Mouse (Mus musculus) layer of hippocampus, postnatal 25 days (tissue): Measurements from ENCODE around the gene Gm17545. TPM values are rescaled to one million over a fixed set of nuclear protein-coding genes. Genes with fewer than 3 reads are reported as not detected.

Source experiments
- DNase-seq, 2 experiments: peaks; one replicate each; pipeline ENCODE4 v3.0.0; 2022; ENCODE audit warnings: mixed read lengths in 2 of 2, low spot score in 1 of 2; ENCODE audit errors: extremely low spot score in 1 of 2
- total RNA-seq, 2 experiments: library from RNA; stranded (reverse); gene quantifications; 2 replicates each; pipeline ENCODE4 v1.2.3; 2021

Gm17545 gene
- total RNA-seq, 2 experiments from 2014 or later, result not detected

DNA sequence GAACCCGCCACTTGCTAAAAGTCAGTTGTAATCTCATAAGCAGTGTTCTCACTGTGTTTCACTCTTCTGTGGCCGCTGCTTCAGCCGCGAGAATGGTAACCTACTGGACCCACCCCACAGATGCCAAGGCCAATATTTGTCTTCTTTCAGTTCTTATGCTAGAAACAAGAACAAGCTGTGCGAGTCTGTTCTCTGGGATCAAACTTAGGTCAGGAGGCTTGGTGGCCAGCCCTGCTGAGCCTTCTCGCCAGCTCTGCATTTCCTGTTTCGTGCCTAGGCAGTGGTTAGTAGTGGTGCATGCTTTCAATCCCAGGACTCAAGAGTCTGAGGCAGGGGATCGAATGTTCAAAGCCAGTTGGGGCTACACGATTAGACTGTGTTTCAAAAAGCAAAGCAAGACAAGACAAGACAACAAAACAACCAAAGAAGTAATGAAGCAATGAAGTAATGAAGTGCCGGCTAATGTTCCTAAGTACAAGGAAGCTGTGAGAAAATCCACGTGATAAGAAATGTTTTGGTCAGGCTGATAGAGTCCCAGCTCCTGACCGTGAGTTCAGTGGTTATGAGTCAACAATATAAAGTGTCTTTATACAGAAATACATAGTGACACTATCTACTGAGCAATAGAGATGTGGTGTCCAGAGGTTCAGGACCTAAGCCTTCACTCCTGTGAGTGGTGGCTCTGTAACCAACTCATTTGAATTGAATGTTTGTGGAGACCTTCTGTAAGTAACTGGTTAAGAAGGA is 30.6 kb downstream of the Gm17545 start:
- DNase-seq, result no peak

DNA sequence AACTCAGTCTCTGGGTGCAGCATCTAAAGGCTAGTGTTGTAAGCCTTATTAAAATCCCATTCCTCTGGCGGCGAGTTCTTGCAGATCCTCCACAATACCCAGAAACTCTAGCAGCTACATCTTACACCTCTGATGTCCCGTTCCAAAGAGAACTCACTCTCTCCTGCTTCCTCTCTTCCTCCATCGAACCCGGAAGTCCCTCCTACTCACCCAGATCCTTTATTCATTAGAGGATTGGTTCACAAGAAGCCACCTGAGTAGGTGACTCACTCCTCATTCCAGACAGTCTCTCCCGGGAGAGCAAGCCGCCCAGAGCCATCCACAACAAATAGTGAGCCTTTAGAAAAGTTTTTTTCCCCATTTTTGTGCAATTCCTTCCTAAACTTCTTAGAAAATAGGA is 32.1 kb downstream of the Gm17545 start:
- no peak for DNase-seq

DNA sequence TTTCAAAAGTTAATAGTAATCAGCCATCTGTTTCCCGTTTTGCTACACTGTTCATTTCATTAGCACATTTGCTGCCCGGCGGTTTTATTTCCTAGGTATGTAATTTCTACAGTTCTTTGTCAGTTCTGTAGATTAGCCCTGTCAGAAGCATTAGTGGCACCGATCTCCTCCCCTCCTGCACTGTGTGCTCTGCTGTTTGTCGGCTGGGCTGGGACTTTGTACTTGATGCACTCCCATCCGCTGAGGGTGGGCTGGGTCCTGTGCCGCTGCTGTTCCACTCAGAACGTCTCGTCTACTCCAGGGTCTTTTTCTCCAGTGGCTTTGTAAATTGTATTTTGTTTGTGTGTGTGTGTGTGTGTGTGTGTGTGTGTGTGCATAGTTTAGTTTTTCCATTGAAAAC is 34.9 kb downstream of the Gm17545 start:
- DNase-seq, result no peak

DNA sequence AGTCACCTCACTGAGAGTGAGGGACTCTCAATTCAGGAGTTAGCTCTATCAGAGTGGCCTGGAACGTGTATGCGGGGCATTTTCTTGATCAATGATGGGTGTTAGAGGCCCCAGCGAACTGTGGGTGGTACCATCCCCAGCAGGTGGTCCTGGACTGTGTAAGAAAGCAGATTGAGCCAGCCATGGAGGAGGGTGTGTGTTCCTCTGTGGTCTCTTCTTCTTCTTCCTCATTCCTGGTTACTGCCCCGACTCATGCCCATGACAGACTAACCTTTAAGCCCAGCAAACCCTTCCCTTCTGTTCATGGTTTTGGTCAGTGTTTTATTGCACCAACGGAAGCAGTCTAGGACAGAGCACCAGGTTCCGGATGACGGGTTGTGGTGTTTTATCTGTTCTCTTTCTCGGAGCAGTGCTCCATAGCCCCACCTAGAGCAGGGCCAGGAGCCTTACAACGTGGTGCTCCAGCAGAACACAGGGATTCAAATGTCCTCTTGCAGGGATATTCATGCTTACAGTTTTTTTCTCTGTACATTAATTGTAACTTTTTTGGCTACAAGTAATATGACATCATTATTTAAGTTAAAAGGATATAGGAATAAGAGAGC is 40.2 kb downstream of the Gm17545 start:
- no peak for DNase-seq

DNA sequence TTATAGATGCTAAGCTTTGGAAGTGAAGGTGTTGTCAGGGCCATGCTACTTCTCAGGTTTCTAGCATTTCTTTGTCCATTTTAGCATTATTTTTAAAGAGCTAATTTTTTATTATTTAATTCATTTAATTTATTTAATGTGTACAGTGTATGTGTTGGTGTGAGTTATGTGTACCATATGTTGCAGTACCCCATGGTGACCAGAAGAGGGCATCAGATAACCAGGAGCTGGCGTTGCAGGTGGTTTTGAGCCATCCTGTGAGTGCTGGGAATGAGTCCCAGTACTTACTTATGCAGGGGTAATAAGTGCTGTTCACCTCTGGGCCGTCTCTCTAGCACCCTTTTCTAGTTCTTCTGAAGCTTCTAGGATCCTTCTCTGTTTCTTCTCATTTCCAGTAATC is 41.0 kb downstream of the Gm17545 start:
- no peak for DNase-seq

DNA sequence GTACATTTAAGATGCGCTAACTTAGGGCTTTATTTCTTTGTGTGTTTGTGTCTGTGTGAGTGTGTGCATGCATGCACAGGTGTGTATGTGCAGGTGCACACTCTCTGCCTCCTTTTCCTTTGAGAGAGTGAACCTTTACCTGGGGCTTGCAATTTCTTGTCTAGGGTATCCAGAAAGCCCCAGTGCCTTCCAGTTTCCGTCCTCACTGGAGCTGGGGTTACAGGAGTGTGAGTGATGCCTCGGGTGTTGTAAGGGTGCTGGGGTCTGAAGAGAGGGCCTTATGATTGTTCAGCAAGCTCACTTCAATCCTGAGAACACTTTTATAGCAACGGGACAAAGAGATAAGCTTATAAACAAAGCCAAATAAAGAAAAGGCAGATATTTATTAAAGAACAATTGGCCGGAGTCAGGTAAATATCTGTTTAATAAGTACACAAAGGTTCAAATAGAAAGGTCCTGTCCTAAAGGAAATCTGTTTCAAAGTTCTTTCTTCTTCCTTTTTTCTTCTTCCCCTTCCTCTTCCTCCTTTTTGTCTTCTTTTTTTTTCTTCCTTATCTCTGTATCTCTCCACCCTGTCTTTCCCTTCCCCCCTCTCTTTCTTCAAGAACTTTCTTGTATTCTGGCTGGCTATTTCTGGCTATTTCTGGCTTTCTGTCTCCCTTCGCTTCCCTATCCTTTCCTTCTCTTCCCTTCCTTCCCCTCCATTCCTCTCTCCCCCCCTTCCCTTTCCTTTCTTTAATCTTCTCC is 43.1 kb downstream of the Gm17545 start:
- no peak for DNase-seq

DNA sequence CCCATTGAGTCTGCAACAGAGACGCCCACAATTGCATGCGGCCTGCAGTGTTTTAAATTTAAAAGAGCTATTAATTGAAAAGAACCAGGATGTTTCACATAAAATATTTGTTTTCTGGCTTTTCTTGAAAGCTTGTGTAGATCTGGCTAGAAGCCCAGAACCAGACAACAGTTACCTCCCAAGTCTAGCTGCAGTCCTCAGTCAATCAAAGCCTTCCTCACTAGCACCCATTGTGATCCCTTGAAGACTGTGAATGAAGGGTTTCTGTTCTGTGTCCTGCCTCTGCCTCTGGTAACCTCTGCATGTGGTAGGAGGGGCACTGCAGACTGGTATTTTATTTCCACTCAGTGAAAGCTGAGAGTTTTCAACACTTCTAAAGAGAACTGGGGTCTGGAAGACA is 48.9 kb downstream of the Gm17545 start:
- no peak for DNase-seq

DNA sequence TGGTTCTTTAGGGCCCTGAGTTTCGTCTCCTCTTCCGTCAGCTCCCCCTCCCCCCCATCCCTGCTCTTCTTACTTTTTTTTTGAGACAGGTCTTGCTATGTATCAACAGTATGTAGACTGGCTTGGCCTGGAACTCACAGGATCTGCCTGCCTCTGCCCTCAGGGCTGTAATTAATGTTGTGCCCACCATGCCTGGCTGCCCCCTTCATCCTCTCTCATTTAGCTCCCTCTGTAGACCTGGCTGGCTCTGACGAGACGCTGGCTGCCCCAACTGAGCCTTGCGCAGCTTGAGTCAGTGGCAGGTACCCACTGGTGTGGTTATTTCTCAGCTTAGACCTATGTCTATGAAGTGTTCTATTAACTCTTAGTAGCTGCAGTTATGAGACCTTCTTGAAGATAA is 49.5 kb downstream of the Gm17545 start:
- no peak for DNase-seq

DNA sequence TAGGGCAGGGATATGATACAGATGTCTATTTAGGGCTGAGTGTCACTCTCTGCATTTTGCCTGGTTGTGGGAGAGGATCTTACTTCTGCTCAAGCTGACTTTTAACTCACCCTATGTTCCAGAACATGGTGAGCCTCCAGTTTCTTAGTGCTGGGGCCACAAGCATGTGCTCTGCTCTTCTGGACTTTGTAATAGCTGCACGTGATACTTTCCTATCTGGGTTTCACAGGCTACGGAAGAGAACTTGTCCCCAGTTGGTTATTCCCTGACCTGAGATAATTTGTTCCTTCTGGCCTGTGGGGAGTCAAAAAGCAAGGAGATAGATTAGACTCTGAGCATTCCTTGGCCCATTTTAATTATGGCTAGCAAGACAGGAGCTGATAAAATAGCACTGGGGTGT is 51.5 kb downstream of the Gm17545 start:
- no peak for DNase-seq

Other genes starting within 250 kb of the Gm17545 start
- 10 to 100 TPM; 19.7 to 22.7 TPM for gene Zfp809, start 228.6 kb upstream of the Gm17545 start, total RNA-seq
- 1 to 10 TPM; 5.0 to 5.5 TPM for gene Zfp599, start 194.4 kb upstream of the Gm17545 start, total RNA-seq
- gene Zfp810, start 146.6 kb upstream of the Gm17545 start, total RNA-seq, result 10 to 100 TPM; 16.0 to 17.8 TPM
- 10 to 100 TPM; 17.9 to 23.8 TPM for gene Anln, start 65.1 kb upstream of the Gm17545 start, total RNA-seq
- 1 to 10 TPM; 6.0 to 6.8 TPM for gene 9530077C05Rik, start 42.8 kb upstream of the Gm17545 start, total RNA-seq
- 10 to 100 TPM; 29.2 to 32.4 TPM for gene Rp9, start 15.5 kb downstream of the Gm17545 start, total RNA-seq
- gene Bbs9, start 21.4 kb downstream of the Gm17545 start, total RNA-seq, result 10 to 100 TPM; 22.1 to 25.2 TPM